Mouse (Mus musculus): ENCODE measurements around the gene Rassf2.

- TF ChIP-seq CTCF (IDR thresholded peaks at IDR 0.05; ENCODE audit: low read depth) (no peak), EP300 (IDR thresholded peaks at IDR 0.05; ENCODE audit: low read depth) (no peak)
Measured at GRCm38 (mm10) chr2:131953711-131954110, 76.3 kb downstream of the Rassf2 start.
